Mouse (Mus musculus): ENCODE measurements at regions not wholly inside any gene's neighbourhood (a gene's known extent, or its start where the extent isn't known, plus 50 kb on each side); places are given as distances from the start of the nearest gene placed in this dataset.

- Histone ChIP-seq H3K4me1 (ENCODE audit: control insufficient read depth in 1 of 2, insufficient read depth in 2 of 2, low read length in 2 of 2) (no peaks in the 10 kb centered on the region), H3K27me3 (ENCODE audit: control insufficient read depth in 1 of 2, insufficient read depth in 2 of 2, low read length in 2 of 2) (no peaks in the 10 kb centered on the region), H3K79me2 (ENCODE audit: control insufficient read depth, insufficient read depth, low read length, poor library complexity) (no peaks in the 10 kb centered on the region), H3K4me3 (ENCODE audit: control insufficient read depth in 1 of 2, insufficient read depth in 1 of 2, low read depth in 2 of 2, low read length in 2 of 2) (no peak overlapping the region), H3K9ac (ENCODE audit: control insufficient read depth, low read depth, low read length, poor library complexity, severe bottlenecking) (no peak overlapping the region), H3K9me3 (replicated peaks; ENCODE audit: insufficient read depth, low read length) (no peaks in the 10 kb centered on the region), H3K27ac (ENCODE audit: control insufficient read depth, low read depth, low read length) (no peak overlapping the region), H3K36me3 (ENCODE audit: control insufficient read depth in 1 of 2, insufficient read depth in 2 of 2, low read length in 2 of 2) (no peaks in the 10 kb centered on the region)
- no peak for DNase-seq (ENCODE audit: low read depth, low spot score)
- TF ChIP-seq UBTF (IDR thresholded peaks at IDR 0.05; ENCODE audit: borderline replicate concordance, insufficient read depth, low read depth, low read length) (no peak), MEF2A (IDR thresholded peaks at IDR 0.05; ENCODE audit: extremely low read depth, insufficient replicate concordance, low read depth, low read length, poor library complexity, severe bottlenecking) (no peak), POLR2AphosphoS5 (IDR thresholded peaks at IDR 0.05; ENCODE audit: borderline replicate concordance, low read depth, low read length) (no peak), EP300 (IDR thresholded peaks at IDR 0.05; ENCODE audit: low read depth in 1 of 2, low read length in 2 of 2) (no peak), MYC (IDR thresholded peaks at IDR 0.05; ENCODE audit: low read depth, low read length) (no peak), CHD1 (IDR thresholded peaks at IDR 0.05; ENCODE audit: low read depth, low read length) (no peak), RAD21 (IDR thresholded peaks at IDR 0.05; ENCODE audit: low read depth, low read length) (no peak), SMC3 (IDR thresholded peaks at IDR 0.05; ENCODE audit: low read depth, low read length) (no peak), GATA1 (IDR thresholded peaks at IDR 0.05; ENCODE audit: low read depth, low read length) (no peak), MAFK (IDR thresholded peaks at IDR 0.05; ENCODE audit: borderline replicate concordance, low read depth, low read length) (no peak), RCOR1 (IDR thresholded peaks at IDR 0.05; ENCODE audit: low read depth, low read length) (no peak), ZC3H11A (IDR thresholded peaks at IDR 0.05; ENCODE audit: low read depth, low read length) (no peak)
These were observed 790.6 kb downstream of the Defb40 start for GRCm38 (mm10) chr8:18187486-18187885.

DNA sequence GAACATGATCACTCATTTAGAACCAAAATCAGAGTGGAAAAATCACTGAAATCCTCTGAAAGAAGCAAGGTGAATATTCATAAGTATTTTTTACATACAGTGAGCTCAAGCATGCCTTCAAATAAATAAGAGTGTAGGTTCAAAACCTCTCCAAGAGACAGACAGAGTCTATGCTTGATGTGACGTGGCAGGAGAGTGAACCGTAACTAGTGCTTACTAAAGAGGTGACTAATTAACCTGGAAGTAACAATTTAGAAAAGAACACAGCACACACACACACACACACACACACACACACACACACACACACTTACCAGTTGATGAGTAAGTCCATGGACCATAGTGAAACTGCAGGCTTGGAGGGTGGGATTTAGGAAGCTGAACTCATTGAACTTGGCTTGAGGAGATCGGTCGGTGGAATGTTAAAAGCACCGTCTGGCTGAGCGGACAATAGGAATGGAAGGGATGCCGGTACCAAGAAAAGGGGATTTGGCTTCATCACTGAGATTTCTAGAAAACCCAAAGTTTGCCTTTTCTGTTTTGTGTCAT is 802.4 kb downstream of the Defb40 start:
- Histone ChIP-seq H3K9ac (ENCODE audit: control insufficient read depth, low read depth, low read length, poor library complexity, severe bottlenecking) (no peak overlapping the region), H3K79me2 (ENCODE audit: control insufficient read depth, insufficient read depth, low read length, poor library complexity) (no peaks in the 10 kb centered on the region), H3K27ac (ENCODE audit: control insufficient read depth, low read depth, low read length) (no peak overlapping the region), H3K36me3 (ENCODE audit: control insufficient read depth in 1 of 2, insufficient read depth in 2 of 2, low read length in 2 of 2) (no peaks in the 10 kb centered on the region), H3K4me3 (ENCODE audit: control insufficient read depth in 1 of 2, insufficient read depth in 1 of 2, low read depth in 2 of 2, low read length in 2 of 2) (no peak overlapping the region), H3K4me1 (ENCODE audit: control insufficient read depth in 1 of 2, insufficient read depth in 2 of 2, low read length in 2 of 2) (no peaks in the 10 kb centered on the region), H3K27me3 (ENCODE audit: control insufficient read depth in 1 of 2, insufficient read depth in 2 of 2, low read length in 2 of 2) (no peaks in the 10 kb centered on the region; a peak in 1 of 4 replicates), H3K9me3 (replicated peaks; ENCODE audit: insufficient read depth, low read length) (no peaks in the 10 kb centered on the region)
- no peak for DNase-seq (ENCODE audit: low read depth, low spot score)
- TF ChIP-seq MYC (IDR thresholded peaks at IDR 0.05; ENCODE audit: low read depth, low read length), result no peak
- TF ChIP-seq EP300 (IDR thresholded peaks at IDR 0.05; ENCODE audit: low read depth in 1 of 2, low read length in 2 of 2), result no peak
- no peak for TF ChIP-seq CHD2 (IDR thresholded peaks at IDR 0.05; ENCODE audit: low read length)
- no peak for TF ChIP-seq POLR2A (IDR thresholded peaks at IDR 0.05; ENCODE audit: control insufficient read depth in 1 of 2, insufficient read depth in 1 of 2, low read depth in 1 of 2, low read length in 2 of 2, poor library complexity in 1 of 2)
- no peak for TF ChIP-seq SMC3 (IDR thresholded peaks at IDR 0.05; ENCODE audit: low read depth, low read length)
- no peak for TF ChIP-seq MAZ (IDR thresholded peaks at IDR 0.05; ENCODE audit: low read depth, low read length)
- no peak for TF ChIP-seq MXI1 (IDR thresholded peaks at IDR 0.05; ENCODE audit: low read depth, low read length)
- no peak for TF ChIP-seq NELFE (IDR thresholded peaks at IDR 0.05; ENCODE audit: low read depth, low read length)
